Mouse (Mus musculus) midbrain, postnatal 0 days (tissue): ENCODE results near the gene Gatc. TPM values are rescaled to one million over a fixed set of nuclear protein-coding genes. Genes with fewer than 3 reads are reported as not detected.
A peak's percentile ranks its signal among the peaks of the same experiment; 100 is the strongest.
"Not testable (repeated sequence)": the region's sequence is repeated elsewhere in the genome, so short reads cannot be mapped to it uniquely, and the experiment has no call there.

Experiments used
- ATAC-seq: fragments of 200-750 bp; cut with Nextera tagmentation; 2 replicates; pipeline ENCODE4 v1.8.0; 2017; ENCODE audit warnings: moderate number of reproducible peaks, mild to moderate bottlenecking, moderate TSS enrichment, moderate library complexity; ENCODE audit not compliant: low FRiP score
- DNase-seq: peaks from one replicate; pipeline ENCODE4 v3.0.0-alpha.2; 2015; ENCODE audit warnings: low spot score
- H3K27ac ChIP-seq: fragments of 300-500 bp; sonication (generic); 2 replicates; pipeline ENCODE4 v1.5.1; 2014; ENCODE audit warnings: low read depth, mild to moderate bottlenecking, low read length, mixed read lengths
- H3K27me3 ChIP-seq: fragments of 300-500 bp; sonication (generic); 2 replicates; pipeline ENCODE4 v1.6.1; 2014; ENCODE audit warnings: low read length, control low read depth, mixed read lengths; ENCODE audit not compliant: insufficient read depth
- H3K36me3 ChIP-seq: fragments of 300-500 bp; sonication (generic); 2 replicates; pipeline ENCODE4 v1.6.1; 2014; ENCODE audit warnings: low read length, control low read depth, mixed read lengths; ENCODE audit not compliant: insufficient read depth
- H3K4me1 ChIP-seq: fragments of 300-500 bp; sonication (generic); 2 replicates; pipeline ENCODE4 v1.6.1; 2014; ENCODE audit warnings: mild to moderate bottlenecking, control low read depth, antibody characterized with exemption, low read length, mixed read lengths; ENCODE audit not compliant: insufficient read depth
- H3K4me2 ChIP-seq: fragments of 300-500 bp; sonication (generic); 2 replicates; pipeline ENCODE4 v1.6.1; 2014; ENCODE audit warnings: low read depth, mild to moderate bottlenecking, low read length, mixed read lengths; ENCODE audit not compliant: poor library complexity, severe bottlenecking
- H3K4me3 ChIP-seq: fragments of 300-500 bp; sonication (generic); 2 replicates; pipeline ENCODE4 v1.5.1; 2014; ENCODE audit warnings: low read depth, mild to moderate bottlenecking, low read length, moderate library complexity
- H3K9ac ChIP-seq: fragments of 300-500 bp; sonication (generic); replicated peaks from 2 replicates; pipeline ENCODE4 v1.6.1; 2014; ENCODE audit warnings: mild to moderate bottlenecking, low read length, moderate library complexity, mixed read lengths; ENCODE audit not compliant: poor library complexity, severe bottlenecking
- H3K9me3 ChIP-seq: fragments of 300-500 bp; sonication (generic); 2 replicates; pipeline ENCODE4 v1.6.1; 2016; ENCODE audit warnings: low read length, control low read depth
- CTCF ChIP-seq: IDR thresholded peaks from 2 replicates; pipeline ENCODE4 v1.5.1; 2016; ENCODE audit warnings: antibody characterized with exemption, mild to moderate bottlenecking
- WGBS: fragments of 180-500 bp; shearing (Covaris S2); extraction: QIAGEN DNeasy Blood & Tissue Kit; methylation state at CpG from one replicate; pipeline ENCODE4 v1.1.7; 2014; 5-methylcytosine and 5-hydroxymethylcytosine counted together
- polyA plus RNA-seq: library from polyadenylated mRNA; unstranded; fragments of >200 nt; fragmentation: Nextera tagmentation; extraction: Ambion mirVana; gene quantifications from 2 replicates; pipeline ENCODE4 v1.2.1, GENCODE M21; 2015
- total RNA-seq: library from RNA; depleted of rRNA; stranded (reverse); fragments of >200 nt; gene quantifications from 2 replicates; pipeline ENCODE4 v1.2.3, GENCODE M21; 2014

Gene Gatc
- total and polyA plus RNA-seq, 2 experiments from 2014 or later, result 27.8 to 42.4 TPM

DNA sequence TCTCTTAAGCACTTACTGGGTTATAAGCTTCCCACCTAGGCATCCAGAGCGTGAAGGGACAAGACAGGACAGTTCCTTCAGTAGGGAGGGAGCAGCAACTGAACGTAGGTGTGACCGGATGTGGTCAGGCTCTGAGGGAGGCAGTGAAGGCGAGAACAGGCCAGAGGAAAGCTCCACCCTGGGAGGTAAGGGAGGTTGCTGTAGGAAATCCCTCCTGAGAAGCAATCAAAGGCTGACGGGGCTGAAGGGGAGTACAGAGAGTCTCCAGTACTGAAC is 27.4 kb downstream of the Gatc start:
- no peaks in the 10 kb centered on the region for H3K4me1 ChIP-seq
- H3K36me3 ChIP-seq, result no peaks in the 10 kb centered on the region
- H3K27ac ChIP-seq, result no peak overlapping the region
- no peak overlapping the region for H3K4me2 ChIP-seq
- no peaks in the 10 kb centered on the region for H3K27me3 ChIP-seq
- no peaks in the 10 kb centered on the region for H3K9me3 ChIP-seq
- TF ChIP-seq CTCF, result no peak
- 41% methylated on average over 5 of the region's 5 CpGs for whole genome bisulfite sequencing
- no peak overlapping the region; the same call in 1 of the 2 replicates for H3K9ac ChIP-seq
- H3K4me3 ChIP-seq, result no peak overlapping the region
- DNase-seq (no peak), ATAC-seq (no peak)

DNA sequence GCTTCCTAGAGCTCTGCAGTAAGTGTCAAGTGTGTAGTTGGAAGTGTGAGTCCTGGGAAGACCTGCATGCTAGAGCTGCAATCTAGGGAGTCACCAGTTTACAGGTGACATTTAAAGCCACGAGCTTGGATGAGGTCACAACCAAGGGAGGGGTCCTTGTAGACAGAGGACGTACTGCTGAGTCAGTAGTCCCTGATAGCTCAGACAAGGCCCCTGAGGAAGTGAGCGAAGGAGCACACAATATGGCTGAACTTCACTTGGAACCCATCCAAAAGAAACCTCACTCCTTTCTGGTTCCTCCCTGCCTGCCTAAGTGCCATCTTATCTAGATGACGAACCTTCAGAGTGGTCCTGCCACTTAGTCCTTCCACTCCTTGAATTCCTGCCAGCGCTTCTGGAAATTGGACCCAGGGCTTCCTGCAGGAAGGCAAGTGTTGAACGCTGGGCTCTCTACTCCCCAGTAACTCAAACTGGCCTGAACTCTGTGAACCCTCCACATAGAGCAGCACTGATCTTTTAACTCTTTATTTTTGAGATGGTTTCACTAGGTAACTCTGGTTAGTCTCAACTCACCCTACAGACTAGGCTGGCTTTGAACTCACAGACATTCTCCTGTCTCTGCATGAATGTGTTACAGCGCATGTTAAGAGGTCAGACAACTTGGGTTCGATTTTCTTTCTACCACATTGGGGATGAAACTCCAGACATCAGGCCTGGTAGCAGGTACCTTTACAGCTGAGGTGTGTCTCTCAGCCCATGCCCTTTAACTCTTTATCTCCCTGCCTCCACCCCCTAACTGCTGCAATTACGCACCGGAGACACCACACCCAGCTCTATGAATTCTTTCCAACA is 27.9 kb downstream of the Gatc start:
- ATAC-seq, result no peak

DNA sequence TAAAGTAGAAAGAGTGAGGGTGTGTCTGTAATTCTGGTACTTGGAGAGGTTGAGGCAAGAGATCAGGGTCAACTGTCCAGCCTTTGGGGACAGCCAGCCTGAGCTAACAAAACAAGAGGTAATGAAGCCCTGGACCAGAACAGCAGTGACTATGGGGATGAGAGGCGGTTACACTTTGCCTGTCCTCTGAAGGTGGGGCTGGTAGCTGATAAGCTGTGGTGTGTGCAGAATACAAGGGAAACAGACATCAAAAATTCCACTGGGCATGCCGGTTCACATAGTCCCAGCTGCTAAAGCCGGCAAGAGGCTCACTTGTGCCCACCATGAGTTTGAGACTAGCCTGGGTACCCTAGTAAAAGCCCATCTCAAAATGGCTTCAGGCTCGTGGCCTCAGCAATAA is 28.6 kb downstream of the Gatc start:
- ATAC-seq (no peak), DNase-seq (no peak)
- Histone ChIP-seq H3K4me3 (no peak overlapping the region), H3K4me2 (no peak overlapping the region), H3K9ac (no peak overlapping the region), H3K4me1 (no peaks in the 10 kb centered on the region), H3K27me3 (no peaks in the 10 kb centered on the region), H3K36me3 (no peaks in the 10 kb centered on the region), H3K27ac (no peak overlapping the region), H3K9me3 (no peaks in the 10 kb centered on the region)
- WGBS, result 82% methylated on average over 4 of the region's 4 CpGs
- TF ChIP-seq CTCF, result no peak

More for the DNA sequence above, 27.9 kb downstream of the Gatc start:
- DNase-seq, result no peak
- Histone ChIP-seq H3K36me3 (no peaks in the 10 kb centered on the region), H3K27me3 (no peaks in the 10 kb centered on the region), H3K4me3 (no peak overlapping the region), H3K9ac (no peak overlapping the region; the same call in 1 of the 2 replicates), H3K4me2 (no peak overlapping the region), H3K4me1 (no peaks in the 10 kb centered on the region), H3K9me3 (no peaks in the 10 kb centered on the region), H3K27ac (no peak overlapping the region)
- no peak for TF ChIP-seq CTCF
- WGBS, result 82% methylated on average over 10 of the region's 10 CpGs

GRCm38 (mm10) chr5:115302190-115302589 is 38.8 kb downstream of the Gatc start:
- Histone ChIP-seq H3K4me2 (peak overlapping the region; percentile 69; the same call in 1 of the 2 replicates), H3K4me1 (peaks cover 14% of the 10 kb centered on the region), H3K36me3 (peaks cover 12% of the 10 kb centered on the region)
- H3K4me3 ChIP-seq, ATAC-seq, H3K27me3 ChIP-seq, H3K9me3 ChIP-seq, H3K27ac ChIP-seq, DNase-seq, H3K9ac ChIP-seq: not testable (repeated sequence)
- WGBS, result 78% methylated on average over 3 of the region's 7 CpGs

GRCm38 (mm10) chr5:115301615-115302014 is 39.4 kb downstream of the Gatc start:
- Histone ChIP-seq H3K36me3 (peaks cover 16% of the 10 kb centered on the region), H3K4me1 (peaks cover 14% of the 10 kb centered on the region), H3K4me3 (peak overlapping the region; percentile 72), H3K27me3 (no peaks in the 10 kb centered on the region), H3K27ac (peak overlapping the region; percentile 19; the same call in 1 of the 2 replicates), H3K9ac (peak overlapping the region; percentile 51; the same call in 1 of the 2 replicates), H3K9me3 (no peaks in the 10 kb centered on the region), H3K4me2 (peak overlapping the region; percentile 69)
- no peak for TF ChIP-seq CTCF
- 22% methylated on average over 13 of the region's 13 CpGs for WGBS
- DNase-seq, result no peak
- no peak for ATAC-seq

- peak within 1 kb of the TSS; percentile 72 for H3K9ac ChIP-seq
- peak within 1 kb of the TSS; percentile 72 for H3K4me3 ChIP-seq
- H3K4me1 ChIP-seq, result peaks cover 14% of the 10 kb centered on the region
- TF ChIP-seq CTCF, result peak; percentile 45
- WGBS, result under 1% methylated on average over 59 of the region's 66 CpGs
- DNase-seq (peak; percentile 99), ATAC-seq (peak; percentile 98)
- peak within 1 kb of the TSS; percentile 69 for H3K4me2 ChIP-seq
- no peaks in the 10 kb centered on the region for H3K27me3 ChIP-seq
- H3K9me3 ChIP-seq, result no peaks in the 10 kb centered on the region
- peak within 1 kb of the TSS; percentile 82 for H3K27ac ChIP-seq
- peaks cover 21% of the 10 kb centered on the region for H3K36me3 ChIP-seq
These were observed 40.0 kb downstream of the Gatc start, which contains the start of gene Dynll1 for GRCm38 (mm10) chr5:115300792-115301614. Dynll1 (minus strand) TSS chr5:115300999.
